Mouse (Mus musculus): ENCODE data around the gene Trim47.

DNA sequence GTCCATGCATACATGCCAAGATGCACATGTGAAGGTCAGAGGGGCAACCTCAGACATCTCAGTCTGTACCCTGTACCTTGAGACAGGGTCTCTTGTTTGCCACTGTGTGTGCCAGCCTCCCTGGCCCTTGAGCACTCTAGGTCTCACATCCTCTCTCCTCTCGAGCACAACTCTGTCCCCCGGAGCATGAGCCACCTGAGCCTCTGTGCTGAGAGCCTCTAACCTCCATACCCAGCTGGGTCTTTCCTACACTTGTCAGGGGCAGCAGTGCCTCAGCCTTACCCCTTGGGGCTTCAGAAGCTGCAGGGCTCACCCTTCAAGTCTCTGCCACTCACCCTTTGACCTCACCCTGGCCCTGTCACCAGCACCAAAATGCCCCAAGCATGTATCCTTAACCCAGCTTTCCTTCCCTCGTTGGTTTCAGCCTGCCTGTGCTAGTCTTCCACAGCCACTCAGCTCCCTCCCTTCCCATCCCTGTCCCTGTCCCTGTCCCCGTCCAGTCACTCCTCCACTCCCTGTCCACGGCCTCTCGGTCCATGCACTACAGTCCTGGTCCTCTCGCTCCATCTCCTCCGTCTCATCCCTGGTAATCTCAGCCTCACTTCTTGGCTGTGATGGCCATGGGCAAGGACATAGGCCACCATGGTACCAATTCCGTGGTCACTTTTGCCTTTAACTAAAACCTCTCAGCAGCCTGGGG, 2.2 kb upstream of the Trim47 start:
- TF ChIP-seq CTCF (IDR thresholded peaks at IDR 0.05; ENCODE audit: insufficient read depth, low read depth, low read length) (no peak), POLR2A (IDR thresholded peaks at IDR 0.05; ENCODE audit: insufficient read depth, low read depth, low read length) (no peak)

Data from olfactory bulb, adult 2 months (tissue).